Mouse (Mus musculus) splenic B cell, adult 2 months (primary cell): Measurements from ENCODE around the gene Vmn2r5.
"Not testable (repeated sequence)": the region's sequence is repeated elsewhere in the genome, so short reads cannot be mapped to it uniquely, and the experiment has no call there.

Source experiments
- DNase-seq: peaks from one replicate; pipeline ENCODE4 v3.0.0-alpha.2; 2011; ENCODE audit warnings: low read depth, low spot score
- H3K27me3 ChIP-seq: 2 replicates; pipeline ENCODE4 v1.6.1; 2012; ENCODE audit warnings: mild to moderate bottlenecking, low read length, moderate library complexity, mixed read lengths; ENCODE audit not compliant: control insufficient read depth, poor library complexity, insufficient read depth, severe bottlenecking
- H3K36me3 ChIP-seq: 2 replicates; pipeline ENCODE4 v1.6.1; 2012; ENCODE audit warnings: mild to moderate bottlenecking, low read length, moderate library complexity, mixed read lengths; ENCODE audit not compliant: control insufficient read depth, poor library complexity, insufficient read depth, severe bottlenecking

The Vmn2r5 gene

DNA sequence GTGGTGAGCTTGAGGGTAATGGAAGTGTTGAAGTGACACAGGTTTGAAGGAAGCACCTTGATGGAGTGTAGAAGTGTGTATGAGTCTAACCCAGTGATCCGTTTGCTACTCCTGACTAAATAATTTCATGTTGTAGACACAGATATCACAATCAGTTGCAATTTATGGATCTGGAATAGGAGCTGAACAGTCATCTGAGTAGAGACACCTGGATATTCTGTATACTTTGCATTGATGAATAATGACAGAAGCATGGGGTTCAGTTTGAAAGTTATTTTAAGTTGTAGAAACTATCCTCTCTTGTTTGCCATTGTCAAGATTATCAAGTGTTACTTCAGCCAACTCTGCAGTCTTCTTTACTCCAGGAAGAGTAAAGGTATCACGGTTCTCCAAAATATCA is at the start of gene Vmn2r5:
Vmn2r5 (minus strand) TSS at position 101 of the 400 bp plus-strand sequence.
- not testable (repeated sequence) for H3K27me3 ChIP-seq, DNase-seq, H3K36me3 ChIP-seq

- DNase-seq, H3K27me3 ChIP-seq, H3K36me3 ChIP-seq: not testable (repeated sequence)
Observed at GRCm38 (mm10) chr3:64523585-64523984, 13.9 kb upstream of the Vmn2r5 start.
